Mouse (Mus musculus) testis, adult 2 months (tissue): ENCODE measurements around the gene Nhp2.

Source experiments
- CTCF ChIP-seq: fragments of 200-500 bp; IDR thresholded peaks from 2 replicates; pipeline ENCODE4 v1.5.1; 2012; ENCODE audit warnings: low read depth, mild to moderate bottlenecking, inconsistent platforms, low read length, moderate library complexity; ENCODE audit not compliant: control insufficient read depth, insufficient read depth, insufficient replicate concordance
- POLR2A ChIP-seq: fragments of 200-500 bp; IDR thresholded peaks from 2 replicates; pipeline ENCODE4 v1.6.1; 2012; ENCODE audit warnings: low read depth, mild to moderate bottlenecking, inconsistent platforms, low read length, moderate library complexity; ENCODE audit not compliant: control insufficient read depth

DNA sequence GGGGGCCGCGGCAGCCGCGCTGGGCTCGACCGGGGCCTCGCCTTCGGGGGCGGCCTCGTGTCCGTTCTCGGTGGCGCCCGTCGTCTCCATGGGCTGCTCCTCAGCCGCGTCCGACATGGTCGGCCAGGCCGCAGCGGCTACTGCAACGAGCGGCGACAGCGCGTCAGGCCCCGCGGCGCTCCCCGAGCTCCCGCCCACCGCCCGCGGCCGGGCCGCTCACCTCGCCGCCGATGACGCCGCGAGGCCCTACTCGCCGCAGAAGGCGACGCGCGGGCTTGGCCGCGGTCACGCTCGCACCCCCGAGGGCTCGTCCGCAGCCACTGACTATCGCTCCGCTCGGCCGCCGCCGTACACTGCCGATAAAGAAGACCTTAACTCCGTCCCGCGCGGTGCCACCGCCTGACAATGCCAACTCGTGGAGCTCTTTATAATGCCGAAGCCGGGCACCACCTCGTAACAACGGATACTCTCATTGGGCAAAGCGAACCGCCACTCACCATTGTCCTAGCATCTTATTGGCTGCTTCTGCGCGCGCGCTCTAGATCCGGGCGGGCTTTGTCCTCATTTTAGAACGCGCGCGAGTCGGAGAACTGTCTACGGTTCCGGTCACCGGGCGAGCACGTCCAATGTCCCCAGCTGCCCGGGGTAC lies 13.0 kb upstream of the Nhp2 start, which contains the start of gene Hnrnpab:
- TF ChIP-seq CTCF, result no peak
- TF ChIP-seq POLR2A, result peak; percentile 100
